Mouse (Mus musculus): ENCODE data around the gene Pla2r1.
A peak's percentile ranks its signal among the peaks of the same experiment; 100 is the strongest.

Pla2r1 gene

GRCm38 (mm10) chr2:60401694-60402093, 151.4 kb downstream of the Pla2r1 start:
- DNase-seq, result no peak

GRCm38 (mm10) chr2:60393786-60394185, 159.3 kb downstream of the Pla2r1 start:
- no peak for DNase-seq

- DNase-seq, result no peak
Observed at GRCm38 (mm10) chr2:60392286-60392685, 160.8 kb downstream of the Pla2r1 start.

- DNase-seq, result no peak
Observed at GRCm38 (mm10) chr2:60387363-60387762, 165.7 kb downstream of the Pla2r1 start.

GRCm38 (mm10) chr2:60386835-60387234, 166.3 kb downstream of the Pla2r1 start:
- no peak for DNase-seq

GRCm38 (mm10) chr2:60384763-60385085, 168.4 kb downstream of the Pla2r1 start:
- DNase-seq, result peak; percentile 76 to 79

- DNase-seq, result no peak
Observed at GRCm38 (mm10) chr2:60384083-60384762, 168.9 kb downstream of the Pla2r1 start.

- DNase-seq, result peak; percentile 91 to 93
Observed at GRCm38 (mm10) chr2:60382858-60383669, 170.0 kb downstream of the Pla2r1 start, which contains the start of gene Ly75. TSS of gene Ly75 (minus strand) at chr2:60383303.

- no peak for DNase-seq
Observed at GRCm38 (mm10) chr2:60382346-60382745, 170.8 kb downstream of the Pla2r1 start.

GRCm38 (mm10) chr2:60377260-60377659, 175.8 kb downstream of the Pla2r1 start:
- DNase-seq, result no peak

- DNase-seq, result no peak
Observed at GRCm38 (mm10) chr2:60375608-60376107, 177.4 kb downstream of the Pla2r1 start.

GRCm38 (mm10) chr2:60375126-60375525, 178.0 kb downstream of the Pla2r1 start:
- DNase-seq, result no peak

- DNase-seq, result no peak
Observed at GRCm38 (mm10) chr2:60370188-60370587, 182.9 kb downstream of the Pla2r1 start.

GRCm38 (mm10) chr2:60369454-60369853, 183.7 kb downstream of the Pla2r1 start:
- DNase-seq, result no peak

GRCm38 (mm10) chr2:60367871-60368270, 185.2 kb downstream of the Pla2r1 start:
- DNase-seq, result no peak

All from lung, adult 18-20 months (tissue).